Mouse (Mus musculus) lung, postnatal 0 days (tissue): ENCODE results near the gene Rbfox1.

Experiments used
- CTCF ChIP-seq: IDR thresholded peaks from 2 replicates; pipeline ENCODE4 v1.5.1; 2016; ENCODE audit warnings: antibody characterized with exemption, mild to moderate bottlenecking
- EP300 ChIP-seq: IDR thresholded peaks from 2 replicates; pipeline ENCODE4 v1.6.1; 2016; ENCODE audit warnings: antibody characterized with exemption, mild to moderate bottlenecking, control low read depth

DNA sequence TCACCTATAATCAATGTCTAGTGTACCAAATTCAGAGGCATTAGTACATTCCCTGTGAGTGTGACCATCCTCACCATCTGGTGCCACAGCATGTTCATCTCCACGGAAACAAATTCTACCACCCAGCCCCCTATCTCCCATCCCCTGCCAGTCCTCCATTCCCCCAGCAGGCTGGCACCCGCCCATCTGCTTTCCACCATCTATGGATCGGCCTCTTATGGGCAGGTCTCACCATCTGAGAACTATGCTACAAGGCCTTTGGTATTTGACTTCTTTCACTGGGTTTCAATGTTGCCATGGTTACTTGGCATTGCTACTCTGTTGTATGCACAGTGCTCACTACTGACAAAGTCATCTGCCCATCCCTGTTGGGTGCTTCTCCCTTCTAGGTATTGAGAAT lies 1340.8 kb downstream of the Rbfox1 start:
- no peak for TF ChIP-seq CTCF
- no peak for TF ChIP-seq EP300
